Mouse (Mus musculus) midbrain, embryonic 14.5 days (tissue): ENCODE measurements around the gene Tomm70a. TPM values are rescaled to one million over a fixed set of nuclear protein-coding genes. Genes with fewer than 3 reads are reported as not detected.
A peak's percentile ranks its signal among the peaks of the same experiment; 100 is the strongest.
"Not testable (repeated sequence)": the region's sequence is repeated elsewhere in the genome, so short reads cannot be mapped to it uniquely, and the experiment has no call there.

Experiments used
- ATAC-seq: fragments of 200-750 bp; cut with Nextera tagmentation; 2 replicates; pipeline ENCODE4 v1.8.0; 2017; ENCODE audit warnings: moderate number of reproducible peaks, moderate library complexity; ENCODE audit not compliant: low FRiP score, low TSS enrichment
- DNase-seq: peaks from one replicate; pipeline ENCODE4 v3.0.0-alpha.2; 2015
- H3K27ac ChIP-seq: fragments of 300-500 bp; sonication (generic); replicated peaks from 2 replicates; pipeline ENCODE4 v1.5.1; 2014; ENCODE audit warnings: mild to moderate bottlenecking, low read depth, low read length, moderate library complexity
- H3K27me3 ChIP-seq: fragments of 300-500 bp; sonication (generic); 2 replicates; pipeline ENCODE4 v1.6.1; 2014; ENCODE audit warnings: low read length, control low read depth, mixed read lengths; ENCODE audit not compliant: control insufficient read depth, insufficient read depth
- H3K36me3 ChIP-seq: fragments of 300-500 bp; sonication (generic); 2 replicates; pipeline ENCODE4 v1.6.1; 2014; ENCODE audit warnings: low read length, control low read depth; ENCODE audit not compliant: control insufficient read depth, insufficient read depth
- H3K4me1 ChIP-seq: fragments of 300-500 bp; sonication (generic); 2 replicates; pipeline ENCODE4 v1.6.1; 2014; ENCODE audit warnings: mild to moderate bottlenecking, antibody characterized with exemption, low read length, control low read depth; ENCODE audit not compliant: control insufficient read depth, insufficient read depth
- H3K4me2 ChIP-seq: fragments of 300-500 bp; sonication (generic); 2 replicates; pipeline ENCODE4 v1.6.1; 2014; ENCODE audit warnings: mild to moderate bottlenecking, low read length, moderate library complexity
- H3K4me3 ChIP-seq: fragments of 300-500 bp; sonication (generic); replicated peaks from 2 replicates; pipeline ENCODE4 v1.5.1; 2014; ENCODE audit warnings: low read depth, low read length
- H3K9ac ChIP-seq: fragments of 300-500 bp; sonication (generic); replicated peaks from 2 replicates; pipeline ENCODE4 v1.6.1; 2014; ENCODE audit warnings: mild to moderate bottlenecking, low read length, moderate library complexity
- H3K9me3 ChIP-seq: fragments of 300-500 bp; sonication (generic); 2 replicates; pipeline ENCODE4 v1.6.1; 2016; ENCODE audit warnings: low read length, control low read depth, mixed read lengths; ENCODE audit not compliant: control insufficient read depth
- WGBS: fragments of 180-500 bp; shearing (Covaris S2); extraction: QIAGEN DNeasy Blood & Tissue Kit; methylation state at CpG from one replicate; pipeline ENCODE4 v1.1.7; 2014; 5-methylcytosine and 5-hydroxymethylcytosine counted together
- polyA plus RNA-seq: library from polyadenylated mRNA; unstranded; fragments of >200 nt; fragmentation: Nextera tagmentation; extraction: Ambion mirVana; gene quantifications from 2 replicates; pipeline ENCODE4 v1.2.1, GENCODE M21; 2014

Gene Tomm70a
- polyA plus RNA-seq, 1 experiment from 2014 or later = 86.6 TPM

- Histone ChIP-seq H3K27me3 (no peaks in the 10 kb centered on the region), H3K9ac (no peak overlapping the region), H3K27ac (no peak overlapping the region), H3K4me3 (no peak overlapping the region), H3K4me2 (no peak overlapping the region), H3K4me1 (peaks cover 8% of the 10 kb centered on the region; the same call in 1 of the 2 replicates), H3K36me3 (peaks cover 40% of the 10 kb centered on the region), H3K9me3 (no peaks in the 10 kb centered on the region)
- no peak for ATAC-seq
- no peak for DNase-seq
- 93% methylated on average over 6 of the region's 6 CpGs for WGBS
Measured at GRCm38 (mm10) chr16:57171570-57171969, 50.1 kb downstream of the Tomm70a start.

- not testable (repeated sequence) for ATAC-seq, H3K4me3 ChIP-seq, H3K4me2 ChIP-seq, H3K9ac ChIP-seq, H3K9me3 ChIP-seq, H3K4me1 ChIP-seq, DNase-seq, H3K27me3 ChIP-seq, H3K27ac ChIP-seq
- H3K36me3 ChIP-seq = peaks cover 46% of the 10 kb centered on the region
Measured at GRCm38 (mm10) chr16:57174480-57174879, 53.0 kb downstream of the Tomm70a start.

GRCm38 (mm10) chr16:57175751-57176150 lies 54.2 kb downstream of the Tomm70a start:
- peaks cover 40% of the 10 kb centered on the region for H3K36me3 ChIP-seq
- H3K4me1 ChIP-seq = no peaks in the 10 kb centered on the region
- 83% methylated on average over 2 of the region's 2 CpGs for WGBS
- H3K27ac ChIP-seq = no peak overlapping the region
- no peak overlapping the region for H3K4me2 ChIP-seq
- DNase-seq (no peak), ATAC-seq (no peak)
- no peak overlapping the region for H3K9ac ChIP-seq
- H3K9me3 ChIP-seq = no peaks in the 10 kb centered on the region
- no peak overlapping the region for H3K4me3 ChIP-seq
- no peaks in the 10 kb centered on the region for H3K27me3 ChIP-seq

- no peak overlapping the region for H3K9ac ChIP-seq
- no peak overlapping the region for H3K4me3 ChIP-seq
- no peaks in the 10 kb centered on the region for H3K27me3 ChIP-seq
- ATAC-seq = no peak
- H3K4me1 ChIP-seq = no peaks in the 10 kb centered on the region
- H3K4me2 ChIP-seq = no peak overlapping the region
- 92% methylated on average over 7 of the region's 7 CpGs for WGBS
- H3K36me3 ChIP-seq = peaks cover 40% of the 10 kb centered on the region
- H3K27ac ChIP-seq = no peak overlapping the region
- DNase-seq = no peak
- no peaks in the 10 kb centered on the region for H3K9me3 ChIP-seq
Measured at GRCm38 (mm10) chr16:57176276-57176675, 54.8 kb downstream of the Tomm70a start.

DNA sequence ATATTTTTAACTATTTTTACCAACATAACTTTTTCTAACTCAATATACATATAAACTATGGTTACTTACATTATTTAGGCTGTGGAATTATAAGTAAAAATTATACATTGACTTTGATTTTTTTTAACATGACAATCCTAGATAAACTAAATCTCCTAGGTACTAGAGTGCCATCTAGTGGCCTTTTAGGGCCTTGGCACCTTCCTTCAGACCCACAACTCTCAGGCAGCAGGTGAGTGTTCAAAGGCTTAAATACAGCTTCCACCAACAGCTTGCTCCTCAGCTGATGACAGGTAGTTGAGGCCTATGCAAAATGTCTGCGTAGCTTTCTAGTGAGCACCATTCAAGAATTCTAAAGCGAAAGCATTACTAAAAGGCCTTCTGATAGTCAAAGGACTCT lies 55.8 kb downstream of the Tomm70a start:
- ATAC-seq = no peak

GRCm38 (mm10) chr16:57177664-57178063 lies 56.2 kb downstream of the Tomm70a start:
- Histone ChIP-seq H3K9ac (no peak overlapping the region), H3K36me3 (peaks cover 45% of the 10 kb centered on the region), H3K27ac (no peak overlapping the region), H3K27me3 (no peaks in the 10 kb centered on the region), H3K4me3 (no peak overlapping the region), H3K9me3 (no peaks in the 10 kb centered on the region), H3K4me1 (no peaks in the 10 kb centered on the region), H3K4me2 (no peak overlapping the region)
- DNase-seq = no peak
- 91% methylated on average over 10 of the region's 10 CpGs for WGBS
- ATAC-seq = no peak

More for the DNA sequence above, 55.8 kb downstream of the Tomm70a start:
- Histone ChIP-seq H3K9me3 (no peaks in the 10 kb centered on the region), H3K36me3 (peaks cover 45% of the 10 kb centered on the region), H3K4me1 (no peaks in the 10 kb centered on the region), H3K27ac (no peak overlapping the region), H3K4me2 (no peak overlapping the region), H3K4me3 (no peak overlapping the region), H3K27me3 (no peaks in the 10 kb centered on the region), H3K9ac (no peak overlapping the region)
- WGBS = 63% methylated on average over 2 of the region's 2 CpGs
- DNase-seq = peak; percentile 83

- Histone ChIP-seq H3K4me1 (no peaks in the 10 kb centered on the region), H3K4me2 (no peak overlapping the region), H3K9me3 (no peaks in the 10 kb centered on the region), H3K4me3 (no peak overlapping the region), H3K36me3 (peaks cover 55% of the 10 kb centered on the region), H3K9ac (no peak overlapping the region), H3K27me3 (no peaks in the 10 kb centered on the region), H3K27ac (no peak overlapping the region)
- DNase-seq = no peak
- 86% methylated on average over 11 of the region's 11 CpGs for WGBS
- no peak for ATAC-seq
Measured at GRCm38 (mm10) chr16:57181180-57181579, 59.7 kb downstream of the Tomm70a start.

DNA sequence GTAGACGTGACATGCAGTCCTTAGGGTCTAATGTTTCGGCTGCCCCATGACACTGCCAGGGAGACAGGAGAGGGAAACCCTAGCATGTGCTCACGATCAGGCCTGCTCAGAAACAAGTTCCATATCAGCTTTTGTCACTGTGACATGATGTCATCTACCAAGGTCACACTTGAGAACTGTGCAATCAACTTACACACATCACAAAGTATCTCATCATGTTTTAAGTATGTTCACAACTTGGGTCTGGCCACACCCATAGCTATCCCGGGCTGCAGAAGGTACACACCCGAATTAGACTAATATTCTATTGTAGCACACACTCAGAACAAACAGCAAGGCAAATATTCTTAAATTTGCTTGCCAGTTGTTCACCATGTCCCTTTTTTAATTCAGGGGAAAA lies 60.5 kb downstream of the Tomm70a start:
- no peak for DNase-seq
- H3K9me3 ChIP-seq = no peaks in the 10 kb centered on the region
- 94% methylated on average over 5 of the region's 5 CpGs for WGBS
- H3K36me3 ChIP-seq = peaks cover 52% of the 10 kb centered on the region
- H3K4me3 ChIP-seq = no peak overlapping the region
- no peak for ATAC-seq
- H3K4me1 ChIP-seq = no peaks in the 10 kb centered on the region
- no peak overlapping the region for H3K4me2 ChIP-seq
- H3K9ac ChIP-seq = no peak overlapping the region
- no peaks in the 10 kb centered on the region for H3K27me3 ChIP-seq
- H3K27ac ChIP-seq = no peak overlapping the region

GRCm38 (mm10) chr16:57186618-57187017 lies 65.1 kb downstream of the Tomm70a start:
- WGBS = 96% methylated on average over 4 of the region's 4 CpGs
- no peaks in the 10 kb centered on the region for H3K9me3 ChIP-seq
- DNase-seq (no peak), ATAC-seq (no peak)
- no peak overlapping the region for H3K27ac ChIP-seq
- H3K4me2 ChIP-seq = no peak overlapping the region
- no peaks in the 10 kb centered on the region for H3K27me3 ChIP-seq
- H3K9ac ChIP-seq = no peak overlapping the region
- H3K36me3 ChIP-seq = peaks cover 61% of the 10 kb centered on the region
- no peaks in the 10 kb centered on the region for H3K4me1 ChIP-seq
- H3K4me3 ChIP-seq = no peak overlapping the region
